Mouse (Mus musculus) retina, embryonic 14.5 days (tissue): ENCODE measurements around the gene Camta1.

ENCODE experiments used
- DNase-seq: peaks from one replicate; pipeline ENCODE4 v3.0.0-alpha.2; 2015; ENCODE audit warnings: low spot score

Gene Camta1

DNA sequence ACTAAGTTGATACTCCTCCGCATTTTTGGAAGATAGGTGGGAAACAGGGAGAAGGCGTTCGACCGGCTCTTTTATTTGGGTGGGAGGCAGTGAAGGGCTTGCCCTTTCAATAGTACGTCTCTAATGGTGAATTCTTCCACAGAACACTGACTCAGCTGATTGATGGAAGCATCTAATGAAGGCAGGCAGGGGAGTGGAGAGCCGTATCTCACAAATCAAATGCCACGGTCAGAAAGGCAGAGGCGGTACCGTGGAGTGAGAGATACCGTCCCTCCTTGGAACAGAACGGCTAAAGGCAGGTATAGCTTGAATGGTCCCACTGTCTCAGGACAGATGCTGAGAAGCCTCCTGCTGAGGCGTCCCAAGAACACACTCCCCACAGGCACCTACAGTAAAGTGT lies 714.1 kb downstream of the Camta1 start:
- DNase-seq: no peak

- DNase-seq: no peak
These were observed 717.6 kb downstream of the Camta1 start for GRCm38 (mm10) chr4:151144121-151144520.

DNA sequence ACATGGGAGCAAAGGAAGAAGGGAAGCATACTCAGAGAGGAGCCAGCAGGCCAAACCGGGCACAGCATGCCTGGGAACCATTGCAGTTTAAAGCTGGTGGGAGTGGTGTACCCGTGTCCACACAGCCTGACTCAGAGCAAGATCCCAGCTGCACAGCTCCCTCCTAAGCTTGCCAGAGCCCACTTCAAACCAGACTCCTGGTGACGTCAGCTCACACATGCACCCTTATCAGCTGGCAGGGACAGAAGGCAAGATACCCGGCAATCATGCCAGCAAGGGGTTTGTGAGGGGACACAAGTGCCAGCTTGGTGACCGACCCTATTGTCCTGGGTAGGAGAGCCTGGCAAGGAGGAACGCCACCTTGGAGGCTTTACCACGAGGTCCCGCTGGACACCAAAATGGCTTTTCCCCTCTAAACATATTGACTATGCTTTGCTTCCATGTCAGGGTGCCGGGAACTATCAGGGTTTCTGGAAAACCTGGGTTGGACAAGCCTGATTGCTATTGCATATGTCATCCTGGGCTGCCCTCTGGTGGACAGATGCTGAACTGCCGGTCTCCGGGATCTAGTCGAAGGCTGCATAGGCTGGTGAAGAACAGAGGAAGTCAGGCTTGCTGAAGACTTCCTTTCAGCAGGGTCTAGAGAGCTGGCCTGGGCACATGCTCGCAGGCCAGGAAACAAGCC lies 720.3 kb downstream of the Camta1 start:
- peak; percentile 100 for DNase-seq

- DNase-seq: peak; percentile 95
These were observed 721.2 kb downstream of the Camta1 start for GRCm38 (mm10) chr4:151140368-151140982.

DNA sequence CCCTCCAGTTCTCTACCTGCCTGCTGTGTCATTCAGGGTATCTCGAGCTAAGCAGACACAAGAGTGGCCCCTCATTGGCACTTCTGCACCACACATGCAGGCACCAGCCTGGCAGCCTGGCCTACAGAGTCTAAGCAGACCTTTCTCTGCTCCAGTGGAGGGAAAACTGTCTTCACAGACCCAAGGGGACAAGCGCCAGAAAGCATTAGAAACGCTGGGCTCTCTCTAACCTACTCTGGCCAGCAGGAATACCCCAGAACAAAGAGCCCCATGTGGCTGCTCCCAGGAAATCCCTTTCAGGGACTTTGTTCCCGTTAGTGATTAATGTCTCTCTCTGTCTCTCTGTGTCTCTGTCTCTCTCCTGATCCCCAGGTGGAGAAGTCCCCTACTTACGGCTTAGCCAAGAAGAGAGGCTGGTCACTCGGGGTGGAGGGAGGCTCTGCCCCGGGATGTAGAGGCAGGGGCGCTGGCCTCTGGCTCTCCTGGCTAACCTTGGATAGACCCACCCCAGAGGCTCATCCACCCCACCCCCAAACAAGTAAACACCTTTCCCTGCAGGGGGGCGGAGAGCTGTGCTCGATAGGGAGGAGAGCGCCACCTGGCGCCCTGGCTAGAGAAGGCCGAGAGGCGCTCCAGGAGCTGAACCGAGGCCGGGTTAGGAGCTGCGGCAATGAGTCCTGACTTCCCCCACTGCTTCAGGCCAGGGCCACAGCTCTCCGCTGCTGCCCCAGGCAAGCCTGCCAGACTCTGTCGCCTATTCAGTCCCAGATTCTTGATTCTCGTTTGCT lies 722.4 kb downstream of the Camta1 start:
- peak; percentile 92 for DNase-seq

- no peak for DNase-seq
These were observed 723.1 kb downstream of the Camta1 start for GRCm38 (mm10) chr4:151138586-151138985.

DNA sequence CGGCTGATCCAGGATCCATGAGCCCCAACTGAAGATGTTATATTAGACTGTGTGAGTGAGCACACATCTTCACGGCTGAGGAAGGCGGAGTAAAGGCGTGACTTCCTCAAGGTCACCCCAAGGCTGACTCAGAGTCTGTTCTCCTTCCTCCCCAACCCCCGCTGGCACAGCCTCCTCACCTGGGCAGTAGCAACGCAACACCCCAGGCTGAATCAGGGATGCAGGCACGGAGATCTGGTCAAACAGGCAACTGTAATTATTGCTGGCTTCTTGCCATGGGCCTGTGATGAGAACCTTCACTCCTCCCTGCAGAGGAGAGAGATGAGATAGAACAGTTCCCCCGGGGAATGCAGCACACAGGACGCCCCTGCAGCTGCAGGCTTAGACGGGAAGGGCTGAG lies 723.5 kb downstream of the Camta1 start:
- no peak for DNase-seq

GRCm38 (mm10) chr4:151137701-151138100 lies 724.0 kb downstream of the Camta1 start:
- no peak for DNase-seq

- no peak for DNase-seq
These were observed 726.2 kb downstream of the Camta1 start for GRCm38 (mm10) chr4:151135491-151135890.

DNA sequence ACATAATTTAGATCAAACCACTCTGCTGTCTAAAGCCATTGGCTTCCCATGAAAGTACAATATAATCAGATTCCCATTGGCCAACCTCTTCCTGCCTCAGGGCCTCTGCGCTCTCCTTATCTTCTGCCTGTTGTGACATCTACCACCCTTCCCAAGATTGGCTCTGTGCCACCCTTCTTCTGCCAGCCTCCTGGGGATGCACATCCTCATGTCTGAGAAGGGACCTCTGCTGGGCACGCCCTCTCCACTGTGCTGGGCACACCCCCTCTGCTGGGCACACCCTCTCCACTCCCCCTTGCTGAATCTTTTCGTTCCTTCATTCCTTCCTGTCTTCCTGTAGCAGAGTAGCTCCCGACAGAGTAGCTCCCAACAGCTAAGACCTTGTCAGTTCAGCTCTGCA lies 727.9 kb downstream of the Camta1 start:
- no peak for DNase-seq

GRCm38 (mm10) chr4:151132493-151132892 lies 729.2 kb downstream of the Camta1 start:
- DNase-seq: no peak

GRCm38 (mm10) chr4:151130756-151131490 lies 730.8 kb downstream of the Camta1 start:
- DNase-seq: no peak

- peak; percentile 9 for DNase-seq
These were observed 731.7 kb downstream of the Camta1 start for GRCm38 (mm10) chr4:151129725-151130557.

- peak; percentile 88 for DNase-seq
These were observed 732.8 kb downstream of the Camta1 start for GRCm38 (mm10) chr4:151128641-151129541.

- peak; percentile 54 for DNase-seq
These were observed 733.8 kb downstream of the Camta1 start for GRCm38 (mm10) chr4:151127636-151128548.

DNA sequence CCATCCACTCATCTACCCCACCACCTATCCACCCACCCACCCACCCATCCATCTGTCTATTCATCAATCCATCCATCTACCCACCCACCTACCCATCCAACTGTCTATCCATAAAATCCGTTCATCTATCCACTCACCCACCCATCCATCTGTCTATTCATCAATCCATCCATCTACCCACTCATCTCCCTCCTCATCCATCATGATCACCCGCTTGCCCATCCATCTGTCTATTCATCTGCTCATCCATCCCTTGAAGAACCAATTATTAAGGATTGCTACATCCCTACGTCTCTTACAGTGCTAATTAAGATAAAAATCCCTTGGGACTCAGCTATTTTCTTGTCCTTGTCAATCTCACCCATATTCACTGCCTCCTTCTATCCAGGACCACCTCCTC lies 742.8 kb downstream of the Camta1 start:
- no peak for DNase-seq

DNA sequence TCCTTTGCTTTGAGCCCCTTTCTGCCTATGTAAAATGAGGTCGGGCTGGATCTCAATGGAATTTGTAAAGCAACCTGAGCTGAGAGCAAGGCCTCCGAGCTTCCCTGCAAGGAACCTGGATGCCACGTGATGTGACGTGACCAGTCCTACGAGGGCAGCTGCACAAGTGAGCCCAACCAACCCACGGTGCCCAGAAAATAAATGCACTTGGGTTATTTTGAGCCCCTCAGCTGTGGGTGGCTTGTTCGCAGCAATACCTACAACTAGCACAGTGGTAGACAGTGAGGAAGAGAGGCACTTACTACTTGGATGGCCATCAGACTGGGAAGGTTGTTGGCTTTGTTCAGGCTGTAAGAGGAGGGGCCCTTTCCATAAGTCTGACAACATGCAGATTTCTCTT lies 747.1 kb downstream of the Camta1 start:
- DNase-seq: no peak

GRCm38 (mm10) chr4:151111226-151111625 lies 750.5 kb downstream of the Camta1 start:
- no peak for DNase-seq

- DNase-seq: no peak
These were observed 752.8 kb downstream of the Camta1 start for GRCm38 (mm10) chr4:151108834-151109241.
